Mouse (Mus musculus) heart, embryonic 12.5 days (tissue): ENCODE measurements around the gene 1700029P11Rik. TPM values are rescaled to one million over a fixed set of nuclear protein-coding genes. Genes with fewer than 3 reads are reported as not detected.
"Not testable (repeated sequence)": the region's sequence is repeated elsewhere in the genome, so short reads cannot be mapped to it uniquely, and the experiment has no call there.

ENCODE experiments used
- ATAC-seq: fragments of 200-750 bp; cut with Nextera tagmentation; 2 replicates; pipeline ENCODE4 v1.8.0; 2017; ENCODE audit warnings: moderate TSS enrichment, moderate library complexity; ENCODE audit not compliant: insufficient number of reproducible peaks, low FRiP score
- H3K27ac ChIP-seq: fragments of 300-500 bp; sonication (generic); 2 replicates; pipeline ENCODE4 v1.5.1; 2016; ENCODE audit warnings: mild to moderate bottlenecking, moderate library complexity; ENCODE audit not compliant: poor library complexity, severe bottlenecking
- H3K27me3 ChIP-seq: fragments of 300-500 bp; sonication (generic); replicated peaks from 2 replicates; pipeline ENCODE4 v1.6.1; 2016; ENCODE audit warnings: mild to moderate bottlenecking, moderate library complexity
- H3K36me3 ChIP-seq: fragments of 300-500 bp; sonication (generic); 2 replicates; pipeline ENCODE4 v1.6.1; 2016; ENCODE audit warnings: mild to moderate bottlenecking, moderate library complexity
- H3K4me1 ChIP-seq: fragments of 300-500 bp; sonication (generic); replicated peaks from 2 replicates; pipeline ENCODE4 v1.6.1; 2016; ENCODE audit warnings: mild to moderate bottlenecking
- H3K4me2 ChIP-seq: fragments of 300-500 bp; sonication (generic); 2 replicates; pipeline ENCODE4 v1.6.1; 2016; ENCODE audit warnings: mild to moderate bottlenecking, moderate library complexity
- H3K4me3 ChIP-seq: fragments of 300-500 bp; sonication (generic); 2 replicates; pipeline ENCODE4 v1.5.1; 2016; ENCODE audit warnings: mild to moderate bottlenecking
- H3K9ac ChIP-seq: fragments of 300-500 bp; sonication (generic); 2 replicates; pipeline ENCODE4 v1.6.1; 2016; ENCODE audit warnings: mild to moderate bottlenecking, moderate library complexity
- H3K9me3 ChIP-seq: fragments of 300-500 bp; sonication (generic); replicated peaks from 2 replicates; pipeline ENCODE4 v1.6.1; 2016; ENCODE audit warnings: mild to moderate bottlenecking, moderate library complexity
- WGBS: fragments of 180-500 bp; shearing (Covaris S2); methylation state at CpG from one replicate; pipeline ENCODE4 v1.1.7; 2016; 5-methylcytosine and 5-hydroxymethylcytosine counted together
- polyA plus RNA-seq: library from polyadenylated mRNA; unstranded; fragments of >200 nt; fragmentation: Nextera tagmentation; extraction: Ambion mirVana; gene quantifications from 2 replicates; pipeline ENCODE4 v1.2.1, GENCODE M21; 2016

Gene 1700029P11Rik
- polyA plus RNA-seq, 1 experiment from 2014 or later: not detected

- peaks cover 14% of the 10 kb centered on the region for H3K9me3 ChIP-seq
- not testable (repeated sequence) for H3K36me3 ChIP-seq, H3K27ac ChIP-seq, H3K4me2 ChIP-seq, H3K4me3 ChIP-seq, ATAC-seq, H3K9ac ChIP-seq, H3K27me3 ChIP-seq, H3K4me1 ChIP-seq
- WGBS: 82% methylated on average over 4 of the region's 4 CpGs
Measured at GRCm38 (mm10) chr15:81970498-81970897, 9.8 kb upstream of the 1700029P11Rik start.

GRCm38 (mm10) chr15:81975156-81975555, 5.2 kb upstream of the 1700029P11Rik start:
- not testable (repeated sequence) for H3K4me2 ChIP-seq, ATAC-seq, H3K9ac ChIP-seq, H3K4me1 ChIP-seq, H3K27me3 ChIP-seq, H3K27ac ChIP-seq, H3K36me3 ChIP-seq, H3K4me3 ChIP-seq
- H3K9me3 ChIP-seq: peaks cover 16% of the 10 kb centered on the region
- WGBS: 84% methylated on average over 8 of the region's 8 CpGs

GRCm38 (mm10) chr15:81982173-81982572, 1.8 kb downstream of the 1700029P11Rik start:
- no peaks in the 10 kb centered on the region for H3K9me3 ChIP-seq
- no peak for ATAC-seq
- no peak overlapping the region for H3K9ac ChIP-seq
- no peaks in the 10 kb centered on the region for H3K27me3 ChIP-seq
- no peak overlapping the region for H3K27ac ChIP-seq
- no peaks in the 10 kb centered on the region for H3K4me1 ChIP-seq
- H3K36me3 ChIP-seq: no peaks in the 10 kb centered on the region
- H3K4me2 ChIP-seq: no peak overlapping the region
- WGBS: 36% methylated on average over 1 of the region's 1 CpGs
- no peak overlapping the region for H3K4me3 ChIP-seq

GRCm38 (mm10) chr15:81985267-81986161, 5.2 kb downstream of the 1700029P11Rik start:
- H3K27me3 ChIP-seq: no peaks in the 10 kb centered on the region
- WGBS: 70% methylated on average over 2 of the region's 2 CpGs
- no peak overlapping the region for H3K27ac ChIP-seq
- no peak overlapping the region for H3K4me2 ChIP-seq
- H3K9ac ChIP-seq: no peak overlapping the region
- no peaks in the 10 kb centered on the region for H3K36me3 ChIP-seq
- peaks cover 9% of the 10 kb centered on the region for H3K4me1 ChIP-seq
- no peak overlapping the region for H3K4me3 ChIP-seq
- no peaks in the 10 kb centered on the region for H3K9me3 ChIP-seq
- ATAC-seq: no peak

GRCm38 (mm10) chr15:81987646-81988045, 7.3 kb downstream of the 1700029P11Rik start, which contains the start of gene Xrcc6:
Gene Xrcc6 (plus strand): TSS chr15:81987835.
- H3K27me3 ChIP-seq: no peaks in the 10 kb centered on the region
- H3K9me3 ChIP-seq: no peaks in the 10 kb centered on the region
- H3K4me3 ChIP-seq: no peak within 1 kb of the TSS
- peaks cover 12% of the 10 kb centered on the region for H3K4me1 ChIP-seq
- H3K9ac ChIP-seq: no peak within 1 kb of the TSS
- H3K4me2 ChIP-seq: no peak within 1 kb of the TSS
- ATAC-seq: no peak
- WGBS: 67% methylated on average over 3 of the region's 3 CpGs
- no peaks in the 10 kb centered on the region for H3K36me3 ChIP-seq
- H3K27ac ChIP-seq: no peak within 1 kb of the TSS

GRCm38 (mm10) chr15:81989371-81990062, 9.2 kb downstream of the 1700029P11Rik start:
- H3K9ac ChIP-seq: no peak overlapping the region
- WGBS: 39% methylated on average over 11 of the region's 11 CpGs
- H3K4me2 ChIP-seq: no peak overlapping the region
- ATAC-seq: peak; percentile 54
- peaks cover 8% of the 10 kb centered on the region for H3K36me3 ChIP-seq
- H3K4me1 ChIP-seq: peaks cover 12% of the 10 kb centered on the region
- no peaks in the 10 kb centered on the region for H3K9me3 ChIP-seq
- no peaks in the 10 kb centered on the region for H3K27me3 ChIP-seq
- H3K4me3 ChIP-seq: no peak overlapping the region
- H3K27ac ChIP-seq: no peak overlapping the region

- Histone ChIP-seq H3K27me3 (no peaks in the 10 kb centered on the region), H3K4me1 (peaks cover 12% of the 10 kb centered on the region), H3K4me2 (0 out of 2 replicates have a peak overlapping the region, but pooled peaks have one; percentile 9), H3K27ac (no peak overlapping the region), H3K9me3 (no peaks in the 10 kb centered on the region), H3K36me3 (peaks cover 17% of the 10 kb centered on the region), H3K9ac (0 out of 2 replicates have a peak overlapping the region, but pooled peaks have one; percentile 18), H3K4me3 (no peak overlapping the region)
- peak; percentile 79 for ATAC-seq
- 25% methylated on average over 7 of the region's 7 CpGs for WGBS
Measured at GRCm38 (mm10) chr15:81990549-81990948, 10.2 kb downstream of the 1700029P11Rik start.

- no peaks in the 10 kb centered on the region for H3K9me3 ChIP-seq
- ATAC-seq: no peak
- no peak overlapping the region for H3K4me3 ChIP-seq
- WGBS: 73% methylated on average over 6 of the region's 6 CpGs
- no peak overlapping the region for H3K9ac ChIP-seq
- H3K27me3 ChIP-seq: no peaks in the 10 kb centered on the region
- no peak overlapping the region for H3K27ac ChIP-seq
- H3K36me3 ChIP-seq: peaks cover 46% of the 10 kb centered on the region
- peaks cover 12% of the 10 kb centered on the region for H3K4me1 ChIP-seq
- no peak overlapping the region for H3K4me2 ChIP-seq
Measured at GRCm38 (mm10) chr15:81993992-81994391, 13.7 kb downstream of the 1700029P11Rik start.

- H3K27me3 ChIP-seq: no peaks in the 10 kb centered on the region
- H3K27ac ChIP-seq: no peak overlapping the region
- H3K4me3 ChIP-seq: no peak overlapping the region
- WGBS: 91% methylated on average over 8 of the region's 8 CpGs
- H3K36me3 ChIP-seq: peaks cover 34% of the 10 kb centered on the region
- no peaks in the 10 kb centered on the region for H3K9me3 ChIP-seq
- no peak for ATAC-seq
- H3K9ac ChIP-seq: no peak overlapping the region
- no peak overlapping the region for H3K4me2 ChIP-seq
- no peaks in the 10 kb centered on the region for H3K4me1 ChIP-seq
Measured at GRCm38 (mm10) chr15:82004257-82004656, 23.9 kb downstream of the 1700029P11Rik start.

- Histone ChIP-seq H3K9me3 (no peaks in the 10 kb centered on the region), H3K27ac (no peak overlapping the region), H3K36me3 (no peaks in the 10 kb centered on the region), H3K27me3 (no peaks in the 10 kb centered on the region), H3K4me2 (no peak overlapping the region), H3K9ac (no peak overlapping the region), H3K4me1 (peaks cover 10% of the 10 kb centered on the region), H3K4me3 (no peak overlapping the region)
- ATAC-seq: no peak
- 72% methylated on average over 6 of the region's 6 CpGs for WGBS
Measured at GRCm38 (mm10) chr15:82011947-82012346, 31.6 kb downstream of the 1700029P11Rik start.

- peak overlapping the region; percentile 90 for H3K9ac ChIP-seq
- H3K36me3 ChIP-seq: peaks cover 11% of the 10 kb centered on the region
- no peaks in the 10 kb centered on the region for H3K9me3 ChIP-seq
- peak overlapping the region; percentile 87 for H3K4me3 ChIP-seq
- no peaks in the 10 kb centered on the region for H3K27me3 ChIP-seq
- no peak for ATAC-seq
- 16% methylated on average over 9 of the region's 9 CpGs for WGBS
- peaks cover 18% of the 10 kb centered on the region for H3K4me1 ChIP-seq
- peak overlapping the region; percentile 78 for H3K4me2 ChIP-seq
- H3K27ac ChIP-seq: 0 out of 2 replicates have a peak overlapping the region, but pooled peaks have one; percentile 82
Measured at GRCm38 (mm10) chr15:82014745-82015391, 34.5 kb downstream of the 1700029P11Rik start.
